Mouse (Mus musculus) liver, embryonic 14.5 days (tissue): ENCODE results near the gene Angptl8.

Source experiments
- CTCF ChIP-seq: IDR thresholded peaks from 2 replicates; pipeline ENCODE4 v1.5.1; 2016; ENCODE audit warnings: antibody characterized with exemption, low read depth, control low read depth
- EP300 ChIP-seq: IDR thresholded peaks from 2 replicates; pipeline ENCODE4 v1.6.1; 2016; ENCODE audit warnings: antibody characterized with exemption, low read depth

DNA sequence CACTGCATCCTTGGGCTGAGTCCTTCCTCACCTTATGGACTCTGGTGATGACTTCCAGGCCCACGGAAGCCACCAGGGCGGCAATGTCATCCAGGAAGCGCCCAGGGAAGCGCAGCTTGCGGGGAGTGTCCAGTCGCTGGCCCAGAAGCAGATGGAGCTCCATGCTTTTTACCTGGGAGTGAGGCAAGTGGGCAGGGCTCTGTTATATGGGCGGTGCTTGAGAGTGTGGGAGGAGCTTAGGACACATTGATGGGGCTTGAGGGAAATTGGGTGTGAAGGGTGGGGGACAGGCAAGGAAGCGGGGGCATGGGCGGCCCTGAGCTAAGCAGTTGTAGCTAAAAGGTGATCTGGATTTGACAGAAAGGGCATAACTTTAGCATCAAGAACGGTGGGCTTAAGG, 10.9 kb upstream of the Angptl8 start:
- no peak for TF ChIP-seq CTCF
- TF ChIP-seq EP300 = no peak
